10 mouse cellular contexts compared by ENCODE assay signal in genomic region chrX:134333280-134333679, GRCm38 (mm10). TPM values are rescaled to one million over a fixed set of nuclear protein-coding genes. Genes with fewer than 3 reads are reported as not detected.
DNase-seq lines count a peak whose midpoint lies in the region; ATAC-seq and TF ChIP-seq lines count a peak whose summit lies in the region.
"Had no signal": no experiment of that assay in that cellular context is flagged by ENCODE, and none has a peak within 500 bp of the region (broad histone marks: within the 10 kb centered on the region; RNA-seq: fewer than 3 reads in every experiment).

No protein-coding gene starts in this region.

- 96% methylated on average over 2 of the region's 2 CpGs for WGBS in kidney, adult 2 months
- WGBS in stomach, postnatal 0 days: 85% methylated on average over 2 of the region's 2 CpGs

- TF ChIP-seq CTCF in kidney, adult 2 months (conservative IDR thresholded peaks at IDR 0.05; ENCODE audit: insufficient read depth, insufficient read length, low read depth, low read length): 0 out of 2 replicates have a peak, but pooled peaks have one; percentile 26
- TF ChIP-seq CTCF in E14TG2a.4 (conservative IDR thresholded peaks at IDR 0.05; ENCODE audit: low read length): peak; percentile 61
- peak; percentile 62 for TF ChIP-seq CTCF in stomach, postnatal 0 days (IDR thresholded peaks at IDR 0.05; ENCODE audit: low read depth)

- no peaks in the 10 kb centered on the region for H3K9me3 ChIP-seq in E14TG2a.4 (ENCODE audit: low read length)
- H3K9me3 ChIP-seq in stomach, postnatal 0 days (ENCODE audit: control insufficient read depth, low read length): no peaks in the 10 kb centered on the region
- H3K9me3 ChIP-seq: embryonic facial prominence, embryonic 13.5 days; hindbrain, embryonic 15.5 days; midbrain, embryonic 12.5 days had no signal

- H3K27ac ChIP-seq in kidney, adult 2 months (ENCODE audit: insufficient read depth, low read depth, low read length): no peak overlapping the region
- H3K27ac ChIP-seq in stomach, postnatal 0 days (replicated peaks): no peak overlapping the region
- H3K27ac ChIP-seq: embryonic facial prominence, embryonic 13.5 days; hindbrain, embryonic 15.5 days; midbrain, embryonic 12.5 days had no signal

- H3K36me3 ChIP-seq in kidney, adult 2 months (ENCODE audit: control insufficient read depth, insufficient read depth, low read length): no peaks in the 10 kb centered on the region
- peaks cover 25% of the 10 kb centered on the region for H3K36me3 ChIP-seq in E14TG2a.4 (ENCODE audit: insufficient read depth, low read length)
- no peaks in the 10 kb centered on the region; the same call in 1 of the 2 replicates for H3K36me3 ChIP-seq in stomach, postnatal 0 days (ENCODE audit: control insufficient read depth, insufficient read depth, low read length)
- H3K36me3 ChIP-seq: hindbrain, embryonic 15.5 days had no signal

- H3K4me2 ChIP-seq in stomach, postnatal 0 days (replicated peaks; ENCODE audit: low read depth): no peak overlapping the region
- H3K4me2 ChIP-seq: embryonic facial prominence, embryonic 13.5 days; hindbrain, embryonic 15.5 days; midbrain, embryonic 12.5 days had no signal

- no peaks in the 10 kb centered on the region for H3K27me3 ChIP-seq in kidney, adult 2 months (replicated peaks; ENCODE audit: control insufficient read depth, insufficient read depth, low read length)
- no peaks in the 10 kb centered on the region for H3K27me3 ChIP-seq in E14TG2a.4 (ENCODE audit: insufficient read depth, low read length)
- no peaks in the 10 kb centered on the region for H3K27me3 ChIP-seq in stomach, postnatal 0 days (ENCODE audit: control insufficient read depth, insufficient read depth, low read length)
- H3K27me3 ChIP-seq: embryonic facial prominence, embryonic 13.5 days; hindbrain, embryonic 15.5 days; midbrain, embryonic 12.5 days had no signal

- TF ChIP-seq POLR2A in kidney, adult 2 months (IDR thresholded peaks at IDR 0.05; ENCODE audit: low read depth, low read length): no peak

- ATAC-seq in stomach, postnatal 0 days (ENCODE audit: low FRiP score, low TSS enrichment): no peak

- H3K9ac ChIP-seq in stomach, postnatal 0 days (ENCODE audit: low read length): no peak overlapping the region
- H3K9ac ChIP-seq: embryonic facial prominence, embryonic 13.5 days; hindbrain, embryonic 15.5 days; midbrain, embryonic 12.5 days had no signal

- no peak overlapping the region for H3K4me3 ChIP-seq in kidney, adult 2 months (ENCODE audit: insufficient read depth, low read depth, low read length)
- no peak overlapping the region for H3K4me3 ChIP-seq in E14TG2a.4 (replicated peaks; ENCODE audit: low read length)
- no peak overlapping the region for H3K4me3 ChIP-seq in stomach, postnatal 0 days (ENCODE audit: low read depth, low read length)
- H3K4me3 ChIP-seq: embryonic facial prominence, embryonic 13.5 days; hindbrain, embryonic 15.5 days; midbrain, embryonic 12.5 days had no signal

- DNase-seq in kidney, adult 2 months: peak; percentile 1
- DNase-seq in kidney, adult 11 months: no peak
- DNase-seq in A20 (ENCODE audit: low read depth, low spot score): peak; percentile 41
- DNase-seq in kidney, postnatal 4 days: peak; percentile 42 to 43
- DNase-seq in stomach, postnatal 0 days (ENCODE audit: low spot score): peak; percentile 33
- DNase-seq in urinary bladder, postnatal 4 days (ENCODE audit: low spot score in 2 of 2): no peak

- H3K4me1 ChIP-seq in kidney, adult 2 months (ENCODE audit: control insufficient read depth, insufficient read depth, low read length): no peaks in the 10 kb centered on the region
- no peaks in the 10 kb centered on the region for H3K4me1 ChIP-seq in E14TG2a.4 (replicated peaks; ENCODE audit: low read depth, low read length)
- no peaks in the 10 kb centered on the region for H3K4me1 ChIP-seq in stomach, postnatal 0 days (replicated peaks; ENCODE audit: control insufficient read depth, insufficient read depth)
- H3K4me1 ChIP-seq: embryonic facial prominence, embryonic 13.5 days; hindbrain, embryonic 15.5 days; midbrain, embryonic 12.5 days had no signal

- TF ChIP-seq EP300 in stomach, postnatal 0 days (optimal IDR thresholded peaks at IDR 0.05): no peak

RNA-seq across cellular contexts. Expression of gene Cenpi, which starts 25.4 kb away (rescaled TPM):
- 0.09 and 0.23 TPM in 2 replicates for polyA plus RNA-seq in kidney, adult 2 months (2012; rRNA removed)
- 6.2 and 7.4 TPM in 2 replicates for polyA plus RNA-seq in stomach, postnatal 0 days (2015; fragmentation: Nextera tagmentation; extraction: Ambion mirVana)

RNA-seq across cellular contexts. Expression of gene Tmem35a, which starts 38.3 kb away (rescaled TPM):
- 3.8 and 4.8 TPM in 2 replicates for polyA plus RNA-seq in kidney, adult 2 months (2012; rRNA removed)
- polyA plus RNA-seq in stomach, postnatal 0 days (2015; fragmentation: Nextera tagmentation; extraction: Ambion mirVana): 1.7 and 2.0 TPM in 2 replicates

RNA-seq across cellular contexts. Expression of gene Trmt2b, which starts 56.5 kb away (rescaled TPM):
- polyA plus RNA-seq in kidney, adult 2 months (2012; rRNA removed): 18.1 and 20.1 TPM in 2 replicates
- 12.8 and 13.7 TPM in 2 replicates for polyA plus RNA-seq in stomach, postnatal 0 days (2015; fragmentation: Nextera tagmentation; extraction: Ambion mirVana)

Comparison
In these comparisons a context has a peak if more than half of its experiments do, and no peak if none do; other contexts are left out.
1. DNase-seq: peak in kidney, adult 2 months (single experiment), A20 (single experiment), kidney, postnatal 4 days (2 of 2) and stomach, postnatal 0 days (single experiment); none in kidney, adult 11 months (single experiment) and urinary bladder, postnatal 4 days (0 of 2).
2. Peak in every context shown above with its lines, with median percentiles within 50 percentile points of each other: CTCF ChIP-seq.